Mouse (Mus musculus) forebrain, postnatal 0 days (tissue): ENCODE data around the gene Mid1. TPM values are rescaled to one million over a fixed set of nuclear protein-coding genes. Genes with fewer than 3 reads are reported as not detected.
"Not testable (repeated sequence)": the region's sequence is repeated elsewhere in the genome, so short reads cannot be mapped to it uniquely, and the experiment has no call there.

Experiments
- ATAC-seq: fragments of 200-750 bp; cut with Nextera tagmentation; 2 replicates; pipeline ENCODE4 v1.8.0; 2017; ENCODE audit warnings: mild to moderate bottlenecking, moderate library complexity
- DNase-seq: peaks from one replicate; pipeline ENCODE4 v3.0.0-alpha.2; 2015
- H3K27ac ChIP-seq: fragments of 300-500 bp; sonication (generic); 2 replicates; pipeline ENCODE4 v1.5.1; 2014; ENCODE audit warnings: low read depth, mild to moderate bottlenecking, antibody characterized with exemption, low read length, moderate library complexity, mixed read lengths
- H3K27me3 ChIP-seq: fragments of 300-500 bp; sonication (generic); 2 replicates; pipeline ENCODE4 v1.6.1; 2014; ENCODE audit warnings: mild to moderate bottlenecking, low read length, mixed read lengths; ENCODE audit not compliant: insufficient read depth
- H3K36me3 ChIP-seq: fragments of 300-500 bp; sonication (generic); 2 replicates; pipeline ENCODE4 v1.6.1; 2014; ENCODE audit warnings: mild to moderate bottlenecking, moderate library complexity; ENCODE audit not compliant: insufficient read depth
- H3K4me1 ChIP-seq: fragments of 300-500 bp; sonication (generic); 2 replicates; pipeline ENCODE4 v1.6.1; 2014; ENCODE audit warnings: antibody characterized with exemption; ENCODE audit not compliant: insufficient read depth
- H3K4me2 ChIP-seq: fragments of 300-500 bp; sonication (generic); 2 replicates; pipeline ENCODE4 v1.6.1; 2014; ENCODE audit warnings: low read depth, mild to moderate bottlenecking, moderate library complexity
- H3K4me3 ChIP-seq: fragments of 300-500 bp; sonication (generic); 2 replicates; pipeline ENCODE4 v1.5.1; 2014; ENCODE audit warnings: low read depth, low read length, mixed read lengths
- H3K9ac ChIP-seq: fragments of 300-500 bp; sonication (generic); 2 replicates; pipeline ENCODE4 v1.6.1; 2014; ENCODE audit warnings: mild to moderate bottlenecking
- H3K9me3 ChIP-seq: fragments of 300-500 bp; sonication (generic); 2 replicates; pipeline ENCODE4 v1.6.1; 2016; ENCODE audit warnings: low read length
- WGBS: fragments of 180-500 bp; shearing (Covaris S2); extraction: QIAGEN DNeasy Blood & Tissue Kit; methylation state at CpG from one replicate; pipeline ENCODE4 v1.1.7; 2014; 5-methylcytosine and 5-hydroxymethylcytosine counted together
- polyA plus RNA-seq: library from polyadenylated mRNA; unstranded; fragments of >200 nt; fragmentation: Nextera tagmentation; extraction: Ambion mirVana; gene quantifications from 2 replicates; pipeline ENCODE4 v1.2.1, GENCODE M21; 2015
- total RNA-seq: library from RNA; depleted of rRNA; stranded (reverse); fragments of >200 nt; gene quantifications from 2 replicates; pipeline ENCODE4 v1.2.3, GENCODE M21; 2014

The Mid1 gene
- total and polyA plus RNA-seq, 2 experiments from 2014 or later: 4.2 to 5.7 TPM

DNA sequence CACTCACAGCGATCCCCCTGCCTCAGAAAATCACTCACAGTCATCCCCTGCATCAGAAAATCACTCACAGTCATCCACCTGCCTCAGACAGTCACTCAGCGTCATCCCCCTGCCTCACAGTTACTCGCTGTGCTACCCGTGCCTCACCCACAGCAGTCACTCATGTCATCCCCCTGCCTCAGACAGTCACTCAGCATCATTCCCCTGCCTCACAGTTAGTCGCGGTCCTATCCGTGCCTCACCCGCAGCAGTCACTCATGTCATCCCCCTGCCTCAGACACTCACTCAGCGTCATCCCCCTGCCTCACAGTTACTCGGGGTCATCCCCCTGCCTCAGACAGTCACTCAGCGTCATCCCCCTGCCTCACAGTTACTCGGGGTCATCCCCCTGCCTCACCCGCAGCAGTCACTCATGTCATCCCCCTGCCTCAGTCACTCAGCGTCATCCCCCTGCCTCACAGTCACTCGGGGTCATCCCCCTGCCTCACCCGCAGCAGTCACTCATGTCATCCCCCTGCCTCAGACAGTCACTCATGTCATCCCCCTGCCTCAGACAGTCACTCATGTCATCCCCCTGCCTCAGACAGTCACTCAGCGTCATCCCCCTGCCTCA is 311.0 kb downstream of the Mid1 start:
- not testable (repeated sequence) for DNase-seq, H3K4me2 ChIP-seq, H3K27me3 ChIP-seq, H3K36me3 ChIP-seq, H3K27ac ChIP-seq, H3K9ac ChIP-seq, ATAC-seq, H3K4me3 ChIP-seq, H3K4me1 ChIP-seq
- peaks cover 22% of the 10 kb centered on the region for H3K9me3 ChIP-seq
- 62% methylated on average over 17 of the region's 17 CpGs for WGBS

DNA sequence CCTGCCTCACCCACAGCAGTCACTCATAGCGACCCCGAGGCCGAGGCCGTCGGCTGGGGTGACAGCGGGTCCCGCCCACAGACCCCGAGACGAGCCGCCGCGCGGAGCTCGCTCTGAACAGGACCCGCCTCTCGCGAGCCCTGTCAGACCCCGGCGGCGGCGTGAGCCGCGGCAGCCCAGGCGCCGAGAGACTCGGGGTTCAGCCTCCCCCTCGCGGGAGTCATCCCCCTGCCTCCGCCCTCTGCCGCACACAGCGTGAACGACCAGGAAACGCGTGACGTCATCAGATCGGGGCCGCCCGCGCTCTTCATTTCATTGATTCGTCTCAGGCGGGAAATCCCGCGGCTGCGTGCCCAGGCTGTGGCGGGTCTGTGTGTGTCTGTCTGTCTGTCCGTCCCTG is 311.9 kb downstream of the Mid1 start:
- 55% methylated on average over 46 of the region's 46 CpGs for WGBS
- peaks cover 22% of the 10 kb centered on the region for H3K9me3 ChIP-seq
- H3K4me1 ChIP-seq, H3K27ac ChIP-seq, H3K27me3 ChIP-seq, DNase-seq, H3K36me3 ChIP-seq: not testable (repeated sequence)
- H3K4me3 ChIP-seq: peak overlapping the region; percentile 34
- peak overlapping the region; percentile 51 for H3K9ac ChIP-seq
- H3K4me2 ChIP-seq: peak overlapping the region; percentile 67
- peak; percentile 70 for ATAC-seq

DNA sequence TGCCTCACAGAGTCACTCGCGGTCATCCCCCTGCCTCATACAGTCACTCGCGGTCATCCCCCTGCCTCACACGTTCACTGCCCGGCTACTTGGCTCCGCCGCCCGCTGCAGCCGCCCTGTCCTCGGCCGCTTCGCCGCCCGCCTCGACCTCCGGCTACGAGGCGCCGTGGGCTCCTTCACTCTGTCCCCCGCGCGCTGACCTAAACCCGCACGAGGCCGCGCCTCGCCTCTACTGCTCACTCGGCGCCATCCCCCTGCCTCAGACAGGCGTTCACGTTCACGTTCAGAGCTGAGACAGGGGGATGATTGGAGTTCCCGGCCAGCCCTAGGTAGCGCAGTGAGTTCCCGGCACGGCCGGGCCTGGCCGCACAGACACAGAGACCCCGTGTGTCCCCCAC is 312.5 kb downstream of the Mid1 start:
- Histone ChIP-seq H3K9me3 (peaks cover 19% of the 10 kb centered on the region), H3K9ac (peak overlapping the region; percentile 51), H3K4me2 (peak overlapping the region; percentile 67), H3K4me3 (peak overlapping the region; percentile 34), H3K27ac (peak overlapping the region; percentile 74)
- not testable (repeated sequence) for H3K36me3 ChIP-seq, ATAC-seq, H3K4me1 ChIP-seq, DNase-seq, H3K27me3 ChIP-seq
- WGBS: 46% methylated on average over 40 of the region's 40 CpGs

DNA sequence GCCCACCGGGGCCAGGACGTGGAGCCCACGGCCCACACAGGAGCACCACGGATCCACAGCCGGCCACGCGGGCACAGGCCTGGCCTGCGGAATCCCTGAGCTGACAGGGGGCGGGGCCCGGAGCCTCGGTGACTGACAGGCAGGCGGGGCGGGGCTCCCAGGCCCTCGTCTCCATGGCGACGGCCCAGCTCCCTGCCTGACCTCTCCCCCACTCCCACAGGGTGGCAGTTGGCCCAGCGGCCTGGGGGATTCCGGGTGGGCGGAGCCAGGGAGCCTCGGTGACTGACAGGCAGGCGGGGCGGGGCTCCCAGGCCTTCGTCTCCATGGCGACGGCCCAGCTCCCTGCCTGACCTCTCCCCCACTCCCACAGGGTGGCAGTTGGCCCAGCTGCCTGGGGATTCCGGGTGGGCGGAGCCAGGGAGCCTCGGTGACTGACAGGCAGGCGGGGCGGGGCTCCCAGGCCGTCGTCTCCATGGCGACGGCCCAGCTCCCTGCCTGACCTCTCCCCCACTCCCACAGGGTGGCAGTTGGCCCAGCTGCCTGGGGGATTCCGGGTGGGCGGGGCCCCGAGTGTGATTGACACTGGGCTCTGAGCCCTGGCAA is 313.0 kb downstream of the Mid1 start:
- peak overlapping the region; percentile 51 for H3K9ac ChIP-seq
- peak overlapping the region; percentile 74 for H3K27ac ChIP-seq
- 30% methylated on average over 36 of the region's 37 CpGs for WGBS
- H3K4me2 ChIP-seq: peak overlapping the region; percentile 67
- H3K4me1 ChIP-seq, H3K36me3 ChIP-seq, H3K27me3 ChIP-seq: not testable (repeated sequence)
- peak; percentile 39 for DNase-seq
- ATAC-seq: peak; percentile 78
- peaks cover 19% of the 10 kb centered on the region for H3K9me3 ChIP-seq
- peak overlapping the region; percentile 34 for H3K4me3 ChIP-seq

DNA sequence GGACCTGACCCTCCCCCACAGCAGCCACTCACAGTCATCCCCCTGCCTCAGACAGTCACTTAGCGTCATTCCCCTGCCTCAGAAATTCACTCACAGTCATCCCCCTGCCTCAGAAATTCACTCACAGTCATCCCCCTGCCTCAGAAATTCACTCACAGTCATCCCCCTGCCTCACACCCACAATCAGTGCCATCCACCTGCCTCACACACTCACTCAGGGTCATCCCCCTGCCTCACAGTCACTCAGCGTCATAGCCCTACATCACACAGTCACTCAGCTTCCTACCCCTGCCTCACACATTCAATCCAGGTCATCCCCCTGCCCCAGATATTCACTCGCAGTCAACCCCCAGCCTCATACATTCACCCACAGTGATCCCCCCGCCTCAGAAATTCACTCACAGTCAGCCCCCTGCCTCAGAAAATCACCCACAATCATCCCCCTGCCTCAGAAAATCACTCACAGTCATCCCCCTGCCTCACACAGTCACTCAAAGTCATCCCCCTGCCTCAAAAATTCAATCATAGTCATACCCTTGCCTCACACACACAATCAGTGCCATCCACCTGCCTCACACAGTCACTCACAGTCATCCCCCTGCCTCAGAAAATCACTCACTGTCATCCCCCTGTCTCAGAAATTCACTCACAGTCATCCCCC is 313.7 kb downstream of the Mid1 start:
- H3K4me3 ChIP-seq: peak overlapping the region; percentile 34; the same call in 1 of the 2 replicates
- not testable (repeated sequence) for H3K27ac ChIP-seq, ATAC-seq, H3K4me1 ChIP-seq, DNase-seq, H3K36me3 ChIP-seq, H3K27me3 ChIP-seq
- 51% methylated on average over 4 of the region's 4 CpGs for WGBS
- peak overlapping the region; percentile 67 for H3K4me2 ChIP-seq
- H3K9ac ChIP-seq: peak overlapping the region; percentile 51; the same call in 1 of the 2 replicates
- peaks cover 19% of the 10 kb centered on the region for H3K9me3 ChIP-seq

DNA sequence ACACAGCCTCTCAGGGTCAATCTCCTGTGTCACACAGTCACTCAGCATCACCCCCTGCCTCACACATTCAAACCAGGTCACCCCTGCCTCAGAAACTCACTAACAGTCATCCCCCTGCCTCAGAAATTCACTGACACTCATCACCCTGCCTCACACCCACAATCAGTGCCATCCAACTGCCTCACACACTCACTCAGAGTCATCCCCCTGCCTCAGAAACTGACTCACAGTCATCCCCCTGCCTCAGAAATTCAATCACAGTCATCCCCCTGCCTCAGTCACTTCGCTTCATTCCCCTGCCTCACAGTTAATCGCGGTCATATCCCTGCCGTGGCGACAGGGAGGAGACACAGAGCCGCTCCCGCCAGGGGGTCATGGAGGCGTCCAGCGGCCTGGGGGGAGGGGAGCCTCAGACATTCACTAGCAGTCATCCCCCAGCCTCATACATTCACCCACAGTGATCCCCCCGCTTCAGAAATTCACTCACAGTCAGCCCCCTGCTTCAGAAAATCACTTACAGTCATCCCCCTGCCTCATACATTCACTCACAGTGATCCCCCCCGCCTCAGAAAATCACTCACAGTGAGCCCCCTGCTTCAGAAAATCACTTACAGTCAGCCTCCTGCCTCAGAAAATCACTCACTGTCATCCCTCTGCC is 314.4 kb downstream of the Mid1 start:
- H3K4me2 ChIP-seq, H3K4me1 ChIP-seq, H3K27me3 ChIP-seq, H3K36me3 ChIP-seq, H3K27ac ChIP-seq, H3K4me3 ChIP-seq, ATAC-seq, DNase-seq, H3K9ac ChIP-seq: not testable (repeated sequence)
- H3K9me3 ChIP-seq: peaks cover 17% of the 10 kb centered on the region
- WGBS: 44% methylated on average over 11 of the region's 11 CpGs

DNA sequence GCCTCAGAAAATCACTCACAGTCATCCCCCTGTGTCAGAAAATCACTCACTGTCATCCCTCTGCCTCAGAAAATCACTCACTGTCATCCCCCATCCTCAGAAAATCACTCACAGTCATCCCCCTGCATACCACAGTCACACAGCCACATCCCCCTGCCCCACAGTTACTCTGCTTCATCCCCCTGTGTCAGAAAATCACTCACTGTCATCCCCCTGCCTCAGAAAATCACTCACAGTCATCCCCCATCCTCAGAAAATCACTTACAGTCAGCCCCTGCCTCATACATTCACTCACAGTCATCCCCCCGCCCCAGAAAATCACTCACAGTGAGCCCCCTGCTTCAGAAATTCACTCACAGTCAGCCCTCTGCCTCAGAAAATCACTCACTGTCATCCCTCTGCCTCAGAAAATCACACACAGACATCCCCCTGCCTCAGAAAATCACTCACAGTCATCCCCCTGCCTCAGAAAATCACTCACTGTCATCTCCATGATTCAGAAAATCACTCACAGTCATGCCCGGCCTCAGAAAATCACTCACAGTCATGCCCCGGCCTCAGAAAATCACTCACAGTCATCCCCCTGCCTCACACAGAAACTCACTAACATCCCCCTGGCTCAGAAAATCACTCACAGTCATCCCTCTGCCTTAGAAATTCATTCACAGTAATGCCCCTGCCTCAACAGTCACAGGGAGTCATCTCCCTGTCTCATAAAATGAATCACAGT is 315.1 kb downstream of the Mid1 start:
- not testable (repeated sequence) for H3K27me3 ChIP-seq, H3K4me2 ChIP-seq, H3K9ac ChIP-seq, DNase-seq, ATAC-seq, H3K4me1 ChIP-seq, H3K27ac ChIP-seq, H3K9me3 ChIP-seq, H3K4me3 ChIP-seq, H3K36me3 ChIP-seq
- 67% methylated on average over 3 of the region's 3 CpGs for WGBS

DNA sequence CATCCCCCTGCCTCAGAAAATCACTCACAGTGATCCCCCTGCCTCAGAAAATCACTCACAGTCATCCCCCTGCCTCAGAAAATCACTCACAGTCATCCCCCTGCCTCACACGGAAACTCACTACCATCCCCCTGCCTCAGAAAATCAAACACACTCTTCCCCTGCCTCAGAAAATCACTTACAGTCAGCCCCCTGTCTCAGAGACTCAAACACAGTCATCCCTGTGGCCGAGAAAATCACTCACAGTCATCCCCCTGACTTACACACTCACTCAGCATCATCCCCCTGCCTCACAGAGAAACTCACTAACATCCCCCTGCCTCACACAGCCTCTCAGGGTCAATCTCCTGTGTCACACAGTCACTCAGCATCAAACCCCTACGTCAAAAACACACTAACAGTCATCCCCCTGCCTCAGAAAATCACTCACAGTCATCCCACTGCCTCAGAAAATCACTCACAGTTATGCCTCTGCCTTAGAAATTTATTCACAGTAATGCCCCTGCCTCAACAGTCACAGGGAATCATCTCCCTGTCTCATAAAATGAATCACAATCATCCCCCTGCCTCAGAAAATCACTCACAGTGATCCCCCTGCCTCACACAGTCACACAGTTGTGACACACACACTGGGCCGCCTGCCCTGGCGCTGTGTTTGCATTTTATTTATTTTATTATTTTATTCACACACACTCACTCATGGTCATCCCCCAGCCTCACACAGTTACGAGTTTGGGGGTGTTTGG is 315.8 kb downstream of the Mid1 start:
- not testable (repeated sequence) for H3K4me1 ChIP-seq, H3K4me3 ChIP-seq, H3K27ac ChIP-seq, H3K27me3 ChIP-seq, ATAC-seq, H3K9me3 ChIP-seq, H3K9ac ChIP-seq, H3K4me2 ChIP-seq, DNase-seq, H3K36me3 ChIP-seq
- WGBS: 28% methylated on average over 6 of the region's 6 CpGs

DNA sequence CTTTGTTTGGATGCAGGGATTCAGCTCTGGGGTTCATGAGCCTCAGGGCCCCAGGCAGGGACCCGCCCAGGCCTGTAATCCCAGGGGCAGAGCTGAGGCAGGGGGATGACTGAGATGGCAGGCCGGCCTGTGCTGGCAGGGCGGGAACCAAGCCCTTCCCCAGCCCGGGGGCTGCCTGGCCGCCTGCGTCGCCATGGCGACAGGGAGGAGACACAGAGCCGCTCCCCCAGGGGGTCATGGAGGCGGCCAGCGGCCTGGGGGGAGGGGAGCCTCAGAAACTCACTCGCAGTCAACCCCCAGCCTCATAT is 316.3 kb downstream of the Mid1 start:
- 33% methylated on average over 4 of the region's 12 CpGs for WGBS
- not testable (repeated sequence) for H3K36me3 ChIP-seq, ATAC-seq

More for the DNA sequence above, 316.3 kb downstream of the Mid1 start:
- DNase-seq, H3K27ac ChIP-seq, H3K9me3 ChIP-seq, H3K4me1 ChIP-seq, H3K9ac ChIP-seq, H3K4me2 ChIP-seq, H3K4me3 ChIP-seq, H3K27me3 ChIP-seq: not testable (repeated sequence)
